Mouse (Mus musculus): Measurements from ENCODE around the gene 4930503B20Rik.

The 4930503B20Rik gene

GRCm38 (mm10) chr3:146599198-146599900 lies 51.8 kb downstream of the 4930503B20Rik start:
- DNase-seq (ENCODE audit: low read depth, low spot score): no peak

DNA sequence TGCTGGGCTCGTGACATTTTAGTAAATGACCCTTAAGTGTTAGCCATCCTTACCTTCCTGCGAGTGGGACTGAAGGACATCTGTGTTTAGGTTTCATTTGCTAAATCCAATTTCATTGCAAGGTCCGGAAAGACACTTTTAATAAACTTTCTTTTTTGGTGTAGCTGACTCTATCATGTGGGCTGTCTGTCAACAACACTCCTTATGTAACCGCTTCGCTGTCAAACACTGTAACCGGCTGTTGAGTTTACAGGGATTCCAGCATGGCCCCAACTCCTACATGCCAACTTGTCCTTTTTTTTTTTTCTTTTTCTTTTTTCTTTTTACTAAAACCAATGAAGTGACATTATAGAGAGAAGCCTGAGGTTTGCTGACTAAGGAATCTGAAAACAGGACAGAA lies 52.7 kb downstream of the 4930503B20Rik start:
- no peak for DNase-seq (ENCODE audit: low read depth, low spot score)

- DNase-seq (ENCODE audit: low read depth, low spot score): no peak
Measured at GRCm38 (mm10) chr3:146596864-146597263, 54.3 kb downstream of the 4930503B20Rik start.

DNA sequence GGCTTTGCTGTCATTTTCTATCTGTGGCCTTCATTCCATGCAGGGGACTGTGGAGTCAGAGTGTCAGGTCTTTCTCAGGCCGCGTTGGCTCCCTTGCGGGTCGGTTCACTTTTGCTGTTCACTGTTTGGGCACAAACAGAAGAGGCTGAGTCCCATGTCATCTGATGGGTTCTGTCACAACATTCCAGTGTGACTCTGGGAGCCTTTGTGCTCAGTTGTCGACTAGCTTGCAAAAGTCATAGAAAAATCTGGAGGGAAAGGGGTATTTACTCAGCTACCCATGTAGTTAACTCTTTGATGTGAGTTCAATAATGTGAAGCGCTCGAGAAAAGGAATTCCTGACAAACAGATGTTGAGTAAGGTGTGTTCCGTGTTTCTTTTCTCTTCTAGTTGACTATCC lies 54.7 kb downstream of the 4930503B20Rik start:
- DNase-seq (ENCODE audit: low read depth, low spot score): no peak

DNA sequence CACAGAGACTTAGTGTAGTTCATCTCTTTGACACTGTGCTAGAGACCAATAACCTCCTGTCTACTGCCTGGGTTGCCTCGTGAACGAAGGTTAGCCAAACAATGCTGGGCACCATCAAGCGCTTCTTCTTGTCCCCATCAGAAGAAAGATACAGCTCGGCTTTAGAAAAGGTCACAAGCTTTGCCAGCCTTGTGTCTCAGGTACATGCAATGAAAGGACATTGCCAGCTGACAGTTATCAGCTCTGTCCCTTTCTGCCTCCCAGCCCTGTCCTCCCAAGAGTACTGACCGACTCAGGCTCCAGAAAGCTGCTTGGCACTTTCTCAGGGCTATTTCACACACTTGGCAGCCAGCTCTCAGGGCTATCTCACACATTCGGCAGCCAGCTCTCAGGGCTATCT lies 55.7 kb downstream of the 4930503B20Rik start:
- no peak for DNase-seq (ENCODE audit: low read depth, low spot score)

Measured in A20 (cell line).